Mouse (Mus musculus): ENCODE measurements around the gene Tubg1. TPM values are rescaled to one million over a fixed set of nuclear protein-coding genes. Genes with fewer than 3 reads are reported as not detected.

The Tubg1 gene
- total and polyA plus RNA-seq, 2 experiments = 7.6 to 11.9 TPM

DNA sequence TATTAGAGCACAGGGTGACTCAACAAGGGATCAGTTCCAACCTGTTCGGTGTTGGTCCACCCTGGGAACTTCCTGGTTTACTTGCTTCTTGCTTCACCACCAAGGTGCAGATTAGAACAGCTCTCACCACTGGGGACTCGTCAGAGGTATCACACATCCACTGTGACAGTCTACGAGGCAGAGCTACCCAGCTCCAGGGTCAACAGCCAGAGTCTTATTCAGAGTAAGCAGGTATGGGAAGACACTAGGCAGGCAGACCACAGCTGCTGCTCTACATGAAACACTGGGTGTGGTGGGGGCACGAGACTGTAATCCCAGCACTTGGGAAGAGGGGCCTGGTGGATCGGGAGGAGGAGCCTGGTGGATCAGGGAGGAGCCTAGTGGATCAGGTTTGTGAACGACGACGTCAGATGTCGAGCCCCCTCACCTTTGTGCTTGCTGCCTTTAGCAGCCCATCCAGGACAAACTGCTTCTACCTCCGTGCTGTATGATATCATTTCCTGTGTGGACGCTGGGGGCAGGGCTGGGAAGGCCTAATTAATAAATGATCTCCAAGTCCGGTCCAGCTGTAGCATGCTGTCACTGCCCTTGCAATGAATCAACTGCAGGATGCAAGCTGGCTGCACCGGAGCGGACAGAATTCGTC lies 18.9 kb downstream of the Tubg1 start:
- 45% methylated on average over 15 of the region's 15 CpGs for WGBS

GRCm38 (mm10) chr11:101140164-101140819 lies 20.6 kb downstream of the Tubg1 start:
- peak overlapping the region; percentile 81 for H3K9ac ChIP-seq (ENCODE audit: low read depth, low read length)

More for the DNA sequence above, 18.9 kb downstream of the Tubg1 start:
- TF ChIP-seq POLR2A (IDR thresholded peaks at IDR 0.05; ENCODE audit: extremely low read depth, insufficient read depth, low read length) (no peak), CTCF (IDR thresholded peaks at IDR 0.05; ENCODE audit: low read depth, low read length) (no peak)
- Histone ChIP-seq H3K79me2 (ENCODE audit: control insufficient read depth, insufficient read depth, low read length) (no peaks in the 10 kb centered on the region), H3K27ac (replicated peaks; ENCODE audit: insufficient read depth, low read depth, low read length) (no peak overlapping the region), H3K9ac (ENCODE audit: low read depth, low read length) (no peak overlapping the region), H3K27me3 (ENCODE audit: control insufficient read depth, insufficient read depth, low read length) (no peaks in the 10 kb centered on the region), H3K4me1 (ENCODE audit: control insufficient read depth, insufficient read depth, low read length) (peaks cover 15% of the 10 kb centered on the region), H3K4me3 (ENCODE audit: insufficient read depth, low read depth, low read length) (no peak overlapping the region), H3K36me3 (ENCODE audit: control insufficient read depth, insufficient read depth, low read length) (no peaks in the 10 kb centered on the region)
- DNase-seq (ENCODE audit: extremely low read depth, low read depth, low spot score) = no peak

DNA sequence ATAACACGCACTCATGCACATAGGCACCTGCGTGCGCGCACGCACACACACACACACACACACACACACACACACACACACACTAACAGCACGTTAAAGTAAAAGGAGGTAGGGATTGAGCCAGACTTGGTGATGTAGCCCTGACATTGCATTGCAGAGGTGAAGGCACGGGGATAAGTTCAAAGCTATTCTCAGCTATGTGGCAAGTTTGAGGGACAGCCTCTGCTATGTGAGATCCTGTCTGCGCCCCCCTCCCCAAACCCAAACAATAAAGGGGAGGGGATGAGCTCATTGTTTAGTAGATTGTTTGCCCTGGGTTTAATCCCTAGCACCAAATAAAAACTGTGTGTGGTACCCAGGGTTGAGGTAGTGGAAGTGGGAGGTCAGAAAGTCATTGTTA lies 21.4 kb downstream of the Tubg1 start:
- Histone ChIP-seq H3K4me3 (ENCODE audit: insufficient read depth, low read depth, low read length) (no peak overlapping the region), H3K79me2 (ENCODE audit: control insufficient read depth, insufficient read depth, low read length) (no peaks in the 10 kb centered on the region), H3K27ac (replicated peaks; ENCODE audit: insufficient read depth, low read depth, low read length) (no peak overlapping the region), H3K4me1 (ENCODE audit: control insufficient read depth, insufficient read depth, low read length) (peaks cover 8% of the 10 kb centered on the region; the same call in 1 of the 2 replicates), H3K9ac (ENCODE audit: low read depth, low read length) (no peak overlapping the region), H3K27me3 (ENCODE audit: control insufficient read depth, insufficient read depth, low read length) (no peaks in the 10 kb centered on the region), H3K36me3 (ENCODE audit: control insufficient read depth, insufficient read depth, low read length) (no peaks in the 10 kb centered on the region)
- TF ChIP-seq CTCF (IDR thresholded peaks at IDR 0.05; ENCODE audit: low read depth, low read length) (no peak), POLR2A (IDR thresholded peaks at IDR 0.05; ENCODE audit: extremely low read depth, insufficient read depth, low read length) (no peak)
- no peak for DNase-seq (ENCODE audit: extremely low read depth, low read depth, low spot score)
- WGBS = 84% methylated on average over 8 of the region's 8 CpGs

More at GRCm38 (mm10) chr11:101140164-101140819, 20.6 kb downstream of the Tubg1 start:
- Histone ChIP-seq H3K36me3 (ENCODE audit: control insufficient read depth, insufficient read depth, low read length) (no peaks in the 10 kb centered on the region), H3K4me3 (ENCODE audit: insufficient read depth, low read depth, low read length) (peak overlapping the region; percentile 45), H3K4me1 (ENCODE audit: control insufficient read depth, insufficient read depth, low read length) (peaks cover 8% of the 10 kb centered on the region; the same call in 1 of the 2 replicates), H3K27me3 (ENCODE audit: control insufficient read depth, insufficient read depth, low read length) (no peaks in the 10 kb centered on the region), H3K79me2 (ENCODE audit: control insufficient read depth, insufficient read depth, low read length) (no peaks in the 10 kb centered on the region), H3K27ac (replicated peaks; ENCODE audit: insufficient read depth, low read depth, low read length) (no peak overlapping the region)
- TF ChIP-seq CTCF (IDR thresholded peaks at IDR 0.05; ENCODE audit: low read depth, low read length) (no peak), POLR2A (IDR thresholded peaks at IDR 0.05; ENCODE audit: extremely low read depth, insufficient read depth, low read length) (no peak)
- DNase-seq (ENCODE audit: extremely low read depth, low read depth, low spot score) = no peak
- WGBS = 24% methylated on average over 27 of the region's 27 CpGs

DNA sequence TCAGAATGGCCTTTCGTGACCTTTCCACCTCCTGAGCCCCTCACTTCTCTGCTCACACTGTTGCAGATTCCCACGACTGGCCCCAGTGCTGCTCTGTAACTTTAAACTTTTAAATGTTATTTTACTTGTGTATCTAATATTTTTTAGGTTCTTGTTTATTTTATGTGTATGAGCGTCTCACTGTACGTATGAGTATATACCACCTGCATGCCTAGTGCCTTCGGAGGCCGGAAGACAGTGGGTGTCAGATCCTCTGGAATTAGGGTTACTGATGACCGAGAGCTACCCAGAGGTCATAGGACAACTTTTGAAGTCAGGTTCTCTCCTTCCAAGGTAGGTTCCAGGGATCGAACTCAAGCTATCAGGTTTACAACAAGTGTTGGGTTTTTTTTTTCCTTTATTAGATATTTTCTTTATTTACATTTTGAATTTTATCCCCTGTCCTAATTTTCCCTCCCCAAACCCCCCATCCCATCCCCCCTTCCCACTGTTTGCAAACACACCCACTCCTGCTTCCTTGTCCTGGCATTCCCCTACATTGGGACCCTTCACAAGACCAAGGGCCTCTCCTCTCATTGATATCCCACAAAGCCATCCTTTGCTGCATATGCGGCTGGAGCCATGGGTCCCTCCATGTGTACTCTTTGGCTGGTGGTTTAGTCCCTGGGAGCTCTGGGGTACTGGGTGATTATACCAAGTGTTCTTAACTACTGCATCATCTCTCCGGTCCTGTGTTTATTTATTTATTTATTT lies 22.7 kb downstream of the Tubg1 start:
- WGBS = 91% methylated on average over 10 of the region's 10 CpGs
- no peak for DNase-seq (ENCODE audit: extremely low read depth, low read depth, low spot score)
- Histone ChIP-seq H3K36me3 (ENCODE audit: control insufficient read depth, insufficient read depth, low read length) (no peaks in the 10 kb centered on the region), H3K27me3 (ENCODE audit: control insufficient read depth, insufficient read depth, low read length) (no peaks in the 10 kb centered on the region), H3K4me1 (ENCODE audit: control insufficient read depth, insufficient read depth, low read length) (peaks cover 8% of the 10 kb centered on the region; the same call in 1 of the 2 replicates), H3K9ac (ENCODE audit: low read depth, low read length) (no peak overlapping the region), H3K4me3 (ENCODE audit: insufficient read depth, low read depth, low read length) (no peak overlapping the region), H3K27ac (replicated peaks; ENCODE audit: insufficient read depth, low read depth, low read length) (no peak overlapping the region), H3K79me2 (ENCODE audit: control insufficient read depth, insufficient read depth, low read length) (no peaks in the 10 kb centered on the region)
- TF ChIP-seq POLR2A (IDR thresholded peaks at IDR 0.05; ENCODE audit: extremely low read depth, insufficient read depth, low read length) (no peak), CTCF (IDR thresholded peaks at IDR 0.05; ENCODE audit: low read depth, low read length) (no peak)

DNA sequence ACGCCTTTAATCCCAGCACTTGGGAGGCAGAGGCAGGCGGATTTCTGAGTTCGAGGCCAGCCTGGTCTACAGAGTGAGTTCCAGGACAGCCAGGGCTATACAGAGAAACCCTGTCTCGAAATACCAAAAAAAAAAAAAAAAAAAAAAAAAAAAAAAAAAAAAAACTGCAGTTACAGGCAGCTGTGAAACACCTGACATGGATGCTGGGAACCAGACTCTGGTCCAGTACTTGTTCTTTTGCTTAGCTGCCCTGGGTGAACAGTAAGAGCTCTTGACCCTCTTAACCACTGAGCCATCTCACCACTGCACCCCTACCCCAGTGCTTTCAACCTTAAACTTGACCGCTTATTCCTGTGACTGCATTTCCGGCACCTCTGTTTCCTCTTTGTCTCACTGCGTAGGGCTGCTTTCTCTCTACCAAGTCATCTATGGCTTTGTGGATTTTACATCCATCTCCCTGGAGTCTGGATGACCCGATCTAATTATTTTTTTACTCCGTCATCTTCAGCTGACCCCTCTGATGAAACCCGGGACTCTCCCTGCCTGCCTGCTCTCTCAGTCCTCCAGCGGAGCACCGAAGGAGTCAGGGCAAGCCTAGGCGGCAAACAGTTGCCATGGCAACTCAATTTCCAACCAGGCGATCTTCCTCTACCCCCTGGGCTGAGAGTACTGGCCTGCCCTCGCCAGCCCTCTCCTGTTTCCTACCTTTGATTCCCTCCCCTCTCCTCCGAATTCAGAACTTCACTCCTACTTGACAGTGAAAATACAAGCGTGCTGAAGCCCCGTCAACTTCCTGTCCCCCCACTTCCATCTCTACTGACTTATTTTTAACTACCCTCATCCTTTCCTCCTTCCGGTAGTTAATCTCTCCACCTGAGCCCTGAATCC lies 23.8 kb downstream of the Tubg1 start:
- WGBS = 40% methylated on average over 19 of the region's 19 CpGs
- no peak overlapping the region for H3K27ac ChIP-seq (replicated peaks; ENCODE audit: insufficient read depth, low read depth, low read length)

More for the DNA sequence above, 23.8 kb downstream of the Tubg1 start:
- Histone ChIP-seq H3K79me2 (ENCODE audit: control insufficient read depth, insufficient read depth, low read length) (no peaks in the 10 kb centered on the region), H3K4me3 (ENCODE audit: insufficient read depth, low read depth, low read length) (no peak overlapping the region), H3K36me3 (ENCODE audit: control insufficient read depth, insufficient read depth, low read length) (no peaks in the 10 kb centered on the region), H3K27me3 (ENCODE audit: control insufficient read depth, insufficient read depth, low read length) (no peaks in the 10 kb centered on the region), H3K4me1 (ENCODE audit: control insufficient read depth, insufficient read depth, low read length) (peaks cover 8% of the 10 kb centered on the region; the same call in 1 of the 2 replicates), H3K9ac (ENCODE audit: low read depth, low read length) (0 out of 2 replicates have a peak overlapping the region, but pooled peaks have one; percentile 3)
- no peak for TF ChIP-seq CTCF (IDR thresholded peaks at IDR 0.05; ENCODE audit: low read depth, low read length)
- no peak for TF ChIP-seq POLR2A (IDR thresholded peaks at IDR 0.05; ENCODE audit: extremely low read depth, insufficient read depth, low read length)
- no peak for DNase-seq (ENCODE audit: extremely low read depth, low read depth, low spot score)
